Mouse (Mus musculus) CH12.LX (cell line): Measurements from ENCODE around the gene Elovl6. TPM values are rescaled to one million over a fixed set of nuclear protein-coding genes. Genes with fewer than 3 reads are reported as not detected.

Experiments
- DNase-seq: peaks from one replicate; pipeline ENCODE4 v3.0.0-alpha.2; 2013; ENCODE audit errors: extremely low read depth
- H3K27ac ChIP-seq: 2 replicates; pipeline ENCODE4 v1.5.1; 2012; ENCODE audit warnings: low read depth, mild to moderate bottlenecking, control low read depth, moderate library complexity; ENCODE audit not compliant: insufficient read depth
- H3K27me3 ChIP-seq: replicated peaks from 2 replicates; pipeline ENCODE3; 2012; ENCODE audit warnings: inconsistent platforms
- H3K36me3 ChIP-seq, 2 experiments: replicated peaks in 1 of 2; 2 replicates each; pipeline versions ENCODE3 to v1.6.1; 2012; ENCODE audit warnings: inconsistent platforms in 1 of 2, low read length in 1 of 2, mild to moderate bottlenecking in 1 of 2, mixed read lengths in 1 of 2, moderate library complexity in 1 of 2; ENCODE audit not compliant: control insufficient read depth in 1 of 2, insufficient read depth in 1 of 2
- H3K4me1 ChIP-seq, 2 experiments: 2 replicates each; pipeline ENCODE4 v1.6.1; 2012; ENCODE audit warnings: inconsistent platforms in 1 of 2, moderate library complexity in 1 of 2; ENCODE audit not compliant: insufficient read depth in 2 of 2, control insufficient read depth in 1 of 2
- H3K4me2 ChIP-seq: 2 replicates; pipeline ENCODE4 v1.6.1; 2012; ENCODE audit warnings: low read depth, mild to moderate bottlenecking, control low read depth; ENCODE audit not compliant: poor library complexity, insufficient read depth, severe bottlenecking
- H3K4me3 ChIP-seq, 3 experiments: fragments of 150-350 bp in 1 of 3; sonication (generic) in 1 of 3; replicated peaks in 1 of 3; 2 replicates each; pipeline versions ENCODE3 to v1.5.1; 2011 to 2012; ENCODE audit warnings: low read depth in 2 of 3, low read length in 2 of 3, mild to moderate bottlenecking in 2 of 3, moderate library complexity in 2 of 3, control low read depth in 1 of 3, improper control_type of control experiment in 1 of 3, inconsistent platforms in 1 of 3, mixed read lengths in 1 of 3; ENCODE audit not compliant: poor library complexity in 1 of 3
- H3K79me2 ChIP-seq: replicated peaks from 2 replicates; pipeline ENCODE4 v1.6.1; 2012; ENCODE audit warnings: mild to moderate bottlenecking, moderate library complexity; ENCODE audit not compliant: control insufficient read depth, poor library complexity, insufficient read depth, severe bottlenecking; ENCODE audit errors: extremely low read depth
- H3K9ac ChIP-seq: 2 replicates; pipeline ENCODE4 v1.6.1; 2012; ENCODE audit warnings: low read depth, mild to moderate bottlenecking, control low read depth, moderate library complexity; ENCODE audit not compliant: insufficient read depth
- H3K9me3 ChIP-seq: replicated peaks from 2 replicates; pipeline ENCODE3; 2012; ENCODE audit warnings: low read length, inconsistent platforms, mixed read lengths
- CHD1 ChIP-seq: IDR thresholded peaks from 2 replicates; pipeline ENCODE4 v1.6.1; 2012; ENCODE audit warnings: low read depth, low read length, improper control_type of control experiment, inconsistent platforms
- CTCF ChIP-seq, 2 experiments: IDR thresholded peaks in 1 of 2; conservative IDR thresholded peaks in 1 of 2; 2 replicates each; pipeline ENCODE4 v1.5.1; 2011 to 2012; ENCODE audit warnings: low read depth in 2 of 2, low read length in 2 of 2, improper control_type of control experiment in 1 of 2, inconsistent platforms in 1 of 2, mild to moderate bottlenecking in 1 of 2, moderate library complexity in 1 of 2
- E2F4 ChIP-seq: IDR thresholded peaks from 2 replicates; pipeline ENCODE4 v1.6.1; 2011; ENCODE audit warnings: low read depth, low read length, improper control_type of control experiment; ENCODE audit not compliant: insufficient replicate concordance
- ELF1 ChIP-seq: IDR thresholded peaks from 2 replicates; pipeline ENCODE4 v1.6.1; 2014; ENCODE audit warnings: low read depth, mild to moderate bottlenecking, inconsistent platforms, low read length, improper control_type of control experiment
- GABPA ChIP-seq: IDR thresholded peaks from 2 replicates; pipeline ENCODE4 v1.6.1; 2012; ENCODE audit warnings: low read depth, low read length, improper control_type of control experiment, inconsistent platforms; ENCODE audit not compliant: insufficient replicate concordance
- HCFC1 ChIP-seq: IDR thresholded peaks from 2 replicates; pipeline ENCODE4 v1.6.1; 2012; ENCODE audit warnings: low read depth, mild to moderate bottlenecking, inconsistent platforms, low read length, improper control_type of control experiment
- IRF4 ChIP-seq: IDR thresholded peaks from 2 replicates; pipeline ENCODE4 v1.6.1; 2014; ENCODE audit warnings: low read depth, mild to moderate bottlenecking, inconsistent platforms, low read length, improper control_type of control experiment
- JUN ChIP-seq: IDR thresholded peaks from 2 replicates; pipeline ENCODE4 v1.6.1; 2011; ENCODE audit warnings: low read depth, mild to moderate bottlenecking, low read length, improper control_type of control experiment, moderate library complexity; ENCODE audit not compliant: insufficient read depth
- MAX ChIP-seq: IDR thresholded peaks from 2 replicates; pipeline ENCODE4 v1.6.1; 2011; ENCODE audit warnings: low read length, improper control_type of control experiment
- MAZ ChIP-seq: IDR thresholded peaks from 2 replicates; pipeline ENCODE4 v1.6.1; 2012; ENCODE audit warnings: low read depth, mild to moderate bottlenecking, inconsistent platforms, low read length, improper control_type of control experiment, moderate library complexity
- MEF2A ChIP-seq: IDR thresholded peaks from 2 replicates; pipeline ENCODE4 v1.6.1; 2014; ENCODE audit warnings: low read depth, mild to moderate bottlenecking, inconsistent platforms, low read length, improper control_type of control experiment, borderline replicate concordance
- MXI1 ChIP-seq: IDR thresholded peaks from 2 replicates; pipeline ENCODE4 v1.6.1; 2011; ENCODE audit warnings: mild to moderate bottlenecking, low read depth, low read length, improper control_type of control experiment
- NRF1 ChIP-seq: IDR thresholded peaks from 2 replicates; pipeline ENCODE4 v1.6.1; 2014; ENCODE audit warnings: low read depth, mild to moderate bottlenecking, inconsistent platforms, low read length, improper control_type of control experiment, moderate library complexity
- RAD21 ChIP-seq: IDR thresholded peaks from 2 replicates; pipeline ENCODE4 v1.6.1; 2011; ENCODE audit warnings: low read depth, mild to moderate bottlenecking, low read length, improper control_type of control experiment, moderate library complexity
- SMC3 ChIP-seq: IDR thresholded peaks from 2 replicates; pipeline ENCODE4 v1.6.1; 2011; ENCODE audit warnings: low read depth, low read length, improper control_type of control experiment
- TBP ChIP-seq: conservative IDR thresholded peaks from 2 replicates; pipeline ENCODE4 v1.6.1; 2011; ENCODE audit warnings: low read depth, low read length, improper control_type of control experiment
- TCF12 ChIP-seq: IDR thresholded peaks from 2 replicates; pipeline ENCODE4 v1.6.1; 2014; ENCODE audit warnings: low read depth, mild to moderate bottlenecking, inconsistent platforms, low read length, improper control_type of control experiment
- ZC3H11A ChIP-seq: IDR thresholded peaks from 2 replicates; pipeline ENCODE4 v1.6.1; 2012; ENCODE audit warnings: low read depth, mild to moderate bottlenecking, inconsistent platforms, low read length, improper control_type of control experiment
- ZMIZ1 ChIP-seq: IDR thresholded peaks from 2 replicates; pipeline ENCODE4 v1.6.1; 2012; ENCODE audit warnings: low read depth, mild to moderate bottlenecking, inconsistent platforms, low read length, improper control_type of control experiment
- dilution Hi-C: fragments of 300-500 bp; cut with MboI; formaldehyde crosslinking; loops from 2 replicates; pipeline ENCODE4 v1.14.3; 2020; ENCODE audit warnings: low sequenced_read_pairs; ENCODE audit not compliant: extremely low pct_unique_long_range_greater_than_20kb, extremely low pct_ligation_motif_present
- in situ Hi-C: fragments of 300-500 bp; cut with MboI; formaldehyde crosslinking; loops from 3 replicates; pipeline ENCODE4 v1.14.3; 2019; ENCODE audit warnings: low sequenced_read_pairs, low pct_ligation_motif_present, low pct_unique_long_range_greater_than_20kb, mixed read lengths
- polyA plus RNA-seq: library from polyadenylated mRNA; unstranded; fragments of >175 nt; gene quantifications from 2 replicates; pipeline ENCODE4 v1.2.1, GENCODE M21; 2012; ENCODE audit warnings: low read depth; ENCODE audit not compliant: insufficient read length
- total RNA-seq, 2 experiments: library from RNA; depleted of rRNA; stranded (reverse); fragments of 300-350 nt in 1 of 2; fragments of >200 nt in 1 of 2; gene quantifications; 2 replicates each; pipeline ENCODE4 v1.2.3; 2012 to 2014

The Elovl6 gene
- total and polyA plus RNA-seq, 3 experiments: 1.7 to 6.8 (median 6.0) TPM

- Histone ChIP-seq H3K27me3 (no peaks in the 10 kb centered on the region), H3K4me3 (no peak overlapping the region), H3K27ac (no peak overlapping the region), H3K4me1 (no peaks in the 10 kb centered on the region), H3K9ac (no peak overlapping the region), H3K4me2 (no peak overlapping the region), H3K9me3 (no peaks in the 10 kb centered on the region), H3K79me2 (no peaks in the 10 kb centered on the region), H3K36me3 (no peaks in the 10 kb centered on the region)
- DNase-seq: no peak
- dilution Hi-C loops (no loop called here), in situ Hi-C loops (no loop called here)
- TF ChIP-seq NRF1: no peak
- TF ChIP-seq ZC3H11A: no peak
- TF ChIP-seq MEF2A: no peak
- no peak for TF ChIP-seq GABPA
Measured at GRCm38 (mm10) chr3:129507736-129508135, 24.4 kb upstream of the Elovl6 start.

- H3K27me3 ChIP-seq: no peaks in the 10 kb centered on the region
- DNase-seq: no peak
- no peak overlapping the region for H3K9ac ChIP-seq
- H3K9me3 ChIP-seq: peaks cover 3% of the 10 kb centered on the region
- H3K79me2 ChIP-seq: no peaks in the 10 kb centered on the region
- H3K4me2 ChIP-seq: no peak overlapping the region
- no peak overlapping the region for H3K27ac ChIP-seq
- no peaks in the 10 kb centered on the region for H3K36me3 ChIP-seq
- in situ Hi-C loops: no loop called here
- no peak overlapping the region for H3K4me3 ChIP-seq
- no peak for TF ChIP-seq SMC3
- TF ChIP-seq JUN: no peak
- TF ChIP-seq ZC3H11A: no peak
- TF ChIP-seq CHD1: no peak
- TF ChIP-seq, all 38 proteins: peak for 0
- H3K4me1 ChIP-seq: no peaks in the 10 kb centered on the region
- dilution Hi-C loops: no loop called here
Measured at GRCm38 (mm10) chr3:129508571-129508970, 23.6 kb upstream of the Elovl6 start.

- no peak for DNase-seq
- H3K4me3 ChIP-seq: no peak overlapping the region
- no peak overlapping the region for H3K9ac ChIP-seq
- in situ Hi-C loops: no loop called here
- H3K36me3 ChIP-seq: no peaks in the 10 kb centered on the region
- H3K79me2 ChIP-seq: no peaks in the 10 kb centered on the region
- peaks cover 3% of the 10 kb centered on the region for H3K9me3 ChIP-seq
- H3K4me2 ChIP-seq: no peak overlapping the region
- dilution Hi-C loops: no loop called here
- H3K27me3 ChIP-seq: no peaks in the 10 kb centered on the region
- H3K27ac ChIP-seq: no peak overlapping the region
- TF ChIP-seq HCFC1 (no peak), MAX (no peak), SMC3 (no peak), TCF12 (no peak), MAZ (no peak), MXI1 (no peak), MEF2A (no peak), ELF1 (no peak), CTCF (conservative IDR thresholded peaks at IDR 0.05 in 1 of 2, IDR thresholded peaks at IDR 0.05 in 1 of 2; ENCODE audit: low read depth in 2 of 2, low read length in 2 of 2) (no peak), E2F4 (no peak), ZMIZ1 (no peak), IRF4 (no peak), RAD21 (no peak), ZC3H11A (no peak), TBP (no peak)
- H3K4me1 ChIP-seq: no peaks in the 10 kb centered on the region
Measured at GRCm38 (mm10) chr3:129509725-129510124, 22.4 kb upstream of the Elovl6 start.
